Comparison of ENCODE assay signal across 21 mouse cellular contexts in genomic region chr19:10339271-10339670, GRCm38 (mm10). TPM values are rescaled to one million over a fixed set of nuclear protein-coding genes. Genes with fewer than 3 reads are reported as not detected.
DNase-seq lines count a peak whose midpoint lies in the region; ATAC-seq lines count a peak whose summit lies in the region.
"Had no signal": no experiment of that assay in that cellular context is flagged by ENCODE, and none has a peak within 500 bp of the region (broad histone marks: within the 10 kb centered on the region; RNA-seq: fewer than 3 reads in every experiment).

No protein-coding gene starts in this region.

- H3K9me3 ChIP-seq in forebrain, embryonic 14.5 days (replicated peaks; ENCODE audit: control insufficient read depth, low read length), result no peaks in the 10 kb centered on the region
- H3K9me3 ChIP-seq in forebrain, embryonic 15.5 days, result no peaks in the 10 kb centered on the region
- no peaks in the 10 kb centered on the region for H3K9me3 ChIP-seq in hindbrain, embryonic 16.5 days (ENCODE audit: control insufficient read depth, low read length)
- H3K9me3 ChIP-seq in midbrain, embryonic 14.5 days (ENCODE audit: control insufficient read depth, low read length), result no peaks in the 10 kb centered on the region
- no peaks in the 10 kb centered on the region for H3K9me3 ChIP-seq in neural tube, embryonic 15.5 days (replicated peaks)
- H3K9me3 ChIP-seq: embryonic facial prominence, embryonic 12.5 days; heart, embryonic 15.5 days; limb, embryonic 12.5 days; neural tube, embryonic 13.5 days had no signal

- 2% methylated on average over 5 of the region's 5 CpGs for WGBS in forebrain, embryonic 14.5 days
- 6% methylated on average over 5 of the region's 5 CpGs for WGBS in forebrain, embryonic 15.5 days
- WGBS in hindbrain, embryonic 16.5 days, result 5% methylated on average over 5 of the region's 5 CpGs
- 5% methylated on average over 5 of the region's 5 CpGs for WGBS in midbrain, embryonic 14.5 days
- 11% methylated on average over 5 of the region's 5 CpGs for WGBS in neural tube, embryonic 15.5 days

- 0 out of 2 replicates have a peak overlapping the region, but pooled peaks have one; percentile 7 for H3K27ac ChIP-seq in forebrain, embryonic 14.5 days (ENCODE audit: low read depth, low read length)
- H3K27ac ChIP-seq in forebrain, embryonic 15.5 days (replicated peaks), result no peak overlapping the region
- H3K27ac ChIP-seq in hindbrain, embryonic 16.5 days (ENCODE audit: low read depth, low read length), result no peak overlapping the region
- H3K27ac ChIP-seq in midbrain, embryonic 14.5 days (replicated peaks; ENCODE audit: low read depth, low read length), result no peak overlapping the region
- H3K27ac ChIP-seq in neural tube, embryonic 15.5 days (replicated peaks), result no peak overlapping the region
- H3K27ac ChIP-seq: embryonic facial prominence, embryonic 12.5 days; heart, embryonic 15.5 days; limb, embryonic 12.5 days; macrophage; neural tube, embryonic 13.5 days had no signal

- peaks cover 9% of the 10 kb centered on the region for H3K4me1 ChIP-seq in forebrain, embryonic 14.5 days (ENCODE audit: control insufficient read depth, insufficient read depth, low read length)
- peaks cover 19% of the 10 kb centered on the region for H3K4me1 ChIP-seq in forebrain, embryonic 15.5 days
- peaks cover 15% of the 10 kb centered on the region for H3K4me1 ChIP-seq in hindbrain, embryonic 16.5 days (ENCODE audit: control insufficient read depth, insufficient read depth, low read depth, low read length)
- peaks cover 17% of the 10 kb centered on the region for H3K4me1 ChIP-seq in midbrain, embryonic 14.5 days (ENCODE audit: control insufficient read depth, insufficient read depth, low read length)
- H3K4me1 ChIP-seq in neural tube, embryonic 15.5 days, result peaks cover 27% of the 10 kb centered on the region

- DNase-seq in forebrain, embryonic 14.5 days (ENCODE audit: low spot score), result peak; percentile 34
- DNase-seq in brain, adult 2 months (ENCODE audit: low read depth, low spot score), result peak; percentile 57
- peak; percentile 50 for DNase-seq in midbrain, embryonic 14.5 days
- no peak for DNase-seq in gastrocnemius, postnatal 36 days
- DNase-seq: cerebellum, adult 18-20 months; cerebellum, postnatal 14 days; heart, postnatal 4 days; kidney, postnatal 25 days; liver, postnatal 0 days had no signal

- H3K27me3 ChIP-seq in forebrain, embryonic 14.5 days (replicated peaks; ENCODE audit: control insufficient read depth, insufficient read depth, low read length), result no peaks in the 10 kb centered on the region
- no peaks in the 10 kb centered on the region for H3K27me3 ChIP-seq in forebrain, embryonic 15.5 days
- no peaks in the 10 kb centered on the region for H3K27me3 ChIP-seq in hindbrain, embryonic 16.5 days (replicated peaks; ENCODE audit: control insufficient read depth, insufficient read depth, low read length)
- H3K27me3 ChIP-seq in midbrain, embryonic 14.5 days (ENCODE audit: control insufficient read depth, insufficient read depth, low read length), result no peaks in the 10 kb centered on the region; the same call in 1 of the 2 replicates
- H3K27me3 ChIP-seq in neural tube, embryonic 15.5 days (replicated peaks), result peaks cover 9% of the 10 kb centered on the region; the same call in 1 of the 2 replicates

- H3K4me2 ChIP-seq in forebrain, embryonic 14.5 days (ENCODE audit: low read length), result no peak overlapping the region
- H3K4me2 ChIP-seq in forebrain, embryonic 15.5 days (replicated peaks), result no peak overlapping the region
- H3K4me2 ChIP-seq in hindbrain, embryonic 16.5 days (ENCODE audit: low read length), result no peak overlapping the region
- H3K4me2 ChIP-seq in midbrain, embryonic 14.5 days (ENCODE audit: low read length), result no peak overlapping the region
- no peak overlapping the region for H3K4me2 ChIP-seq in neural tube, embryonic 15.5 days
- H3K4me2 ChIP-seq: embryonic facial prominence, embryonic 12.5 days; heart, embryonic 15.5 days; limb, embryonic 12.5 days; liver, embryonic 11.5 days; neural tube, embryonic 13.5 days had no signal

- ATAC-seq in forebrain, embryonic 14.5 days, result no peak
- no peak for ATAC-seq in forebrain, embryonic 15.5 days (replicated peaks)
- ATAC-seq in hindbrain, embryonic 16.5 days, result no peak
- no peak for ATAC-seq in midbrain, embryonic 14.5 days (ENCODE audit: low FRiP score, low TSS enrichment)
- no peak for ATAC-seq in neural tube, embryonic 15.5 days (ENCODE audit: low FRiP score)
- ATAC-seq: liver, postnatal 0 days; lung, postnatal 0 days; Patski had no signal

- 0 out of 2 replicates have a peak overlapping the region, but pooled peaks have one; percentile 17 for H3K9ac ChIP-seq in forebrain, embryonic 14.5 days (ENCODE audit: low read length)
- no peak overlapping the region for H3K9ac ChIP-seq in forebrain, embryonic 15.5 days (replicated peaks)
- H3K9ac ChIP-seq in hindbrain, embryonic 16.5 days (ENCODE audit: low read depth, low read length), result peak overlapping the region; percentile 9; the same call in 1 of the 2 replicates
- H3K9ac ChIP-seq in midbrain, embryonic 14.5 days (replicated peaks; ENCODE audit: low read length), result no peak overlapping the region; the same call in 1 of the 2 replicates
- no peak overlapping the region for H3K9ac ChIP-seq in neural tube, embryonic 15.5 days (replicated peaks)
- H3K9ac ChIP-seq: embryonic facial prominence, embryonic 12.5 days; heart, embryonic 15.5 days; limb, embryonic 12.5 days; liver, postnatal 0 days; neural tube, embryonic 13.5 days had no signal

- no peaks in the 10 kb centered on the region for H3K36me3 ChIP-seq in forebrain, embryonic 14.5 days (ENCODE audit: control insufficient read depth, insufficient read depth, low read length)
- H3K36me3 ChIP-seq in forebrain, embryonic 15.5 days, result no peaks in the 10 kb centered on the region
- H3K36me3 ChIP-seq in hindbrain, embryonic 16.5 days (ENCODE audit: control insufficient read depth, insufficient read depth, low read length), result no peaks in the 10 kb centered on the region
- no peaks in the 10 kb centered on the region for H3K36me3 ChIP-seq in midbrain, embryonic 14.5 days (ENCODE audit: control insufficient read depth, insufficient read depth, low read length)
- H3K36me3 ChIP-seq in neural tube, embryonic 15.5 days, result no peaks in the 10 kb centered on the region
- H3K36me3 ChIP-seq: embryonic facial prominence, embryonic 12.5 days; heart, embryonic 15.5 days; limb, embryonic 12.5 days; neural tube, embryonic 13.5 days had no signal

- intact Hi-C loops in gastrocnemius, postnatal 36 days (cut with DNase I), result no loop called here

- no peak overlapping the region for H3K4me3 ChIP-seq in forebrain, embryonic 14.5 days (ENCODE audit: low read depth, low read length)
- H3K4me3 ChIP-seq in forebrain, embryonic 15.5 days, result no peak overlapping the region
- no peak overlapping the region for H3K4me3 ChIP-seq in hindbrain, embryonic 16.5 days (ENCODE audit: low read length)
- no peak overlapping the region for H3K4me3 ChIP-seq in midbrain, embryonic 14.5 days (replicated peaks; ENCODE audit: low read depth, low read length)
- no peak overlapping the region for H3K4me3 ChIP-seq in neural tube, embryonic 15.5 days (replicated peaks)
- H3K4me3 ChIP-seq: embryonic facial prominence, embryonic 12.5 days; heart, embryonic 15.5 days; limb, embryonic 12.5 days; myocyte; neural tube, embryonic 13.5 days had no signal

RNA-seq across cellular contexts. Expression of gene Dagla, which starts 34.6 kb away (rescaled TPM):
- polyA plus RNA-seq in forebrain, embryonic 14.5 days (2014; fragmentation: Nextera tagmentation; extraction: Ambion mirVana), result 3.6 and 5.8 TPM in 2 replicates
- 6.7 and 6.8 TPM in 2 replicates for polyA plus RNA-seq in forebrain, embryonic 15.5 days (2015; fragmentation: Nextera tagmentation; extraction: Ambion mirVana)
- polyA plus RNA-seq in hindbrain, embryonic 16.5 days (2015; fragmentation: Nextera tagmentation; extraction: Ambion mirVana), result 11.5 and 14.3 TPM in 2 replicates
- 9.4 and 9.8 TPM in 2 replicates for polyA plus RNA-seq in midbrain, embryonic 14.5 days (2014; fragmentation: Nextera tagmentation; extraction: Ambion mirVana)
- polyA plus RNA-seq in neural tube, embryonic 15.5 days (2015; fragmentation: Nextera tagmentation; extraction: Ambion mirVana), result 11.2 and 12.2 TPM in 2 replicates
- 1 to 10 TPM; 6.9 to 8.9 TPM for total RNA-seq in gastrocnemius, postnatal 36 days (2021)

RNA-seq across cellular contexts. Expression of gene Syt7, which starts 49.6 kb away (rescaled TPM):
- 5.8 and 6.1 TPM in 2 replicates for polyA plus RNA-seq in forebrain, embryonic 14.5 days (2014; fragmentation: Nextera tagmentation; extraction: Ambion mirVana)
- 8.9 and 10.3 TPM in 2 replicates for polyA plus RNA-seq in forebrain, embryonic 15.5 days (2015; fragmentation: Nextera tagmentation; extraction: Ambion mirVana)
- 8.8 and 10.3 TPM in 2 replicates for polyA plus RNA-seq in hindbrain, embryonic 16.5 days (2015; fragmentation: Nextera tagmentation; extraction: Ambion mirVana)
- polyA plus RNA-seq in midbrain, embryonic 14.5 days (2014; fragmentation: Nextera tagmentation; extraction: Ambion mirVana), result 10.1 and 15.4 TPM in 2 replicates
- polyA plus RNA-seq in neural tube, embryonic 15.5 days (2015; fragmentation: Nextera tagmentation; extraction: Ambion mirVana), result 10.4 and 17.3 TPM in 2 replicates
- 1 to 10 TPM; 2.3 to 2.5 TPM for total RNA-seq in gastrocnemius, postnatal 36 days (2021)
- polyA plus RNA-seq: macrophage had no signal

Comparison
In these comparisons a context has a peak if more than half of its experiments do, and no peak if none do; other contexts are left out.
1. H3K9ac ChIP-seq: peak in forebrain, embryonic 14.5 days (single experiment) and hindbrain, embryonic 16.5 days (single experiment); none in forebrain, embryonic 15.5 days (single experiment), midbrain, embryonic 14.5 days (single experiment) and neural tube, embryonic 15.5 days (single experiment).
2. DNase-seq: peak in forebrain, embryonic 14.5 days (single experiment), brain, adult 2 months (single experiment) and midbrain, embryonic 14.5 days (single experiment); none in gastrocnemius, postnatal 36 days (0 of 2).